Mouse (Mus musculus): ENCODE data around the gene Ldhc.

GRCm38 (mm10) chr7:46853365-46853764, 7.6 kb upstream of the Ldhc start:
- no peak for TF ChIP-seq GATA1 (IDR thresholded peaks at IDR 0.05; ENCODE audit: low read length)
- TF ChIP-seq TAL1 (IDR thresholded peaks at IDR 0.05; ENCODE audit: low read length), result no peak

Measured in erythroblast, embryonic 14.5 days (primary cell).